Mouse (Mus musculus): ENCODE results near the gene Psmd13. TPM values are rescaled to one million over a fixed set of nuclear protein-coding genes. Genes with fewer than 3 reads are reported as not detected.

Gene Psmd13
- total and polyA plus RNA-seq, 3 experiments = 165 to 215 TPM; not detected in 1

- H3K36me3 ChIP-seq (ENCODE audit: control insufficient read depth in 1 of 2, insufficient read depth in 2 of 2, low read length in 2 of 2) = peaks cover 0 to 8% of the 10 kb centered on the region in 2 experiments; a peak in 2 of 4 replicates
- no peak overlapping the region for H3K9ac ChIP-seq (ENCODE audit: control insufficient read depth, low read depth, low read length, poor library complexity, severe bottlenecking)
- peaks cover 8 to 13% of the 10 kb centered on the region in 2 experiments for H3K4me1 ChIP-seq (ENCODE audit: control insufficient read depth in 1 of 2, insufficient read depth in 2 of 2, low read length in 2 of 2)
- H3K4me3 ChIP-seq (ENCODE audit: control insufficient read depth in 1 of 2, insufficient read depth in 1 of 2, low read depth in 2 of 2, low read length in 2 of 2) = no peak overlapping the region
- H3K27ac ChIP-seq (ENCODE audit: control insufficient read depth, low read depth, low read length) = no peak overlapping the region
- no peaks in the 10 kb centered on the region for H3K9me3 ChIP-seq (replicated peaks; ENCODE audit: insufficient read depth, low read length)
- no peak for TF ChIP-seq POLR2AphosphoS2 (IDR thresholded peaks at IDR 0.05; ENCODE audit: low read length)
- no peak for TF ChIP-seq ZKSCAN1 (IDR thresholded peaks at IDR 0.05; ENCODE audit: low read depth, low read length)
- TF ChIP-seq SMC3 (IDR thresholded peaks at IDR 0.05; ENCODE audit: low read depth, low read length) = no peak
- peaks cover 9 to 13% of the 10 kb centered on the region in 2 experiments for H3K27me3 ChIP-seq (ENCODE audit: control insufficient read depth in 1 of 2, insufficient read depth in 2 of 2, low read length in 2 of 2)
- DNase-seq (ENCODE audit: low read depth, low spot score) = no peak
- peaks cover 1% of the 10 kb centered on the region; the same call in 1 of the 2 replicates for H3K79me2 ChIP-seq (ENCODE audit: control insufficient read depth, insufficient read depth, low read length, poor library complexity)
Observed at GRCm38 (mm10) chr7:140939669-140940171, 58.0 kb downstream of the Psmd13 start.

- Histone ChIP-seq H3K79me2 (ENCODE audit: control insufficient read depth, insufficient read depth, low read length, poor library complexity) (peaks cover 1% of the 10 kb centered on the region; the same call in 1 of the 2 replicates), H3K4me1 (ENCODE audit: control insufficient read depth in 1 of 2, insufficient read depth in 2 of 2, low read length in 2 of 2) (peaks cover 8 to 14% of the 10 kb centered on the region in 2 experiments), H3K27ac (ENCODE audit: control insufficient read depth, low read depth, low read length) (peak within 1 kb of the TSS; percentile 94), H3K9me3 (replicated peaks; ENCODE audit: insufficient read depth, low read length) (no peaks in the 10 kb centered on the region), H3K36me3 (ENCODE audit: control insufficient read depth in 1 of 2, insufficient read depth in 2 of 2, low read length in 2 of 2) (peaks cover 0 to 10% of the 10 kb centered on the region in 2 experiments; a peak in 2 of 4 replicates), H3K4me3 (ENCODE audit: control insufficient read depth in 1 of 2, insufficient read depth in 1 of 2, low read depth in 2 of 2, low read length in 2 of 2) (peak within 1 kb of the TSS; percentile 70 to 75), H3K9ac (ENCODE audit: control insufficient read depth, low read depth, low read length, poor library complexity, severe bottlenecking) (peak within 1 kb of the TSS; percentile 91), H3K27me3 (ENCODE audit: control insufficient read depth in 1 of 2, insufficient read depth in 2 of 2, low read length in 2 of 2) (peaks cover 3 to 6% of the 10 kb centered on the region in 2 experiments)
- DNase-seq (ENCODE audit: low read depth, low spot score) = peak; percentile 95
- peak; percentile 61; the same call in 1 of the 2 replicates for TF ChIP-seq POLR2AphosphoS2 (IDR thresholded peaks at IDR 0.05; ENCODE audit: low read length)
- TF ChIP-seq POLR2AphosphoS5 (IDR thresholded peaks at IDR 0.05; ENCODE audit: borderline replicate concordance, low read depth, low read length) = no peak
- TF ChIP-seq TAL1 (IDR thresholded peaks at IDR 0.05; ENCODE audit: low read length) = no peak
- TF ChIP-seq E2F4 (IDR thresholded peaks at IDR 0.05; ENCODE audit: borderline replicate concordance, low read depth, low read length) = peak; percentile 74
- TF ChIP-seq ZC3H11A (IDR thresholded peaks at IDR 0.05; ENCODE audit: low read depth, low read length) = no peak
- TF ChIP-seq TBP (IDR thresholded peaks at IDR 0.05; ENCODE audit: low read depth, low read length) = peak; percentile 64
- TF ChIP-seq MAZ (IDR thresholded peaks at IDR 0.05; ENCODE audit: low read depth, low read length) = peak; percentile 78
- TF ChIP-seq GABPA (IDR thresholded peaks at IDR 0.05; ENCODE audit: low read depth, low read length) = no peak
- TF ChIP-seq BHLHE40 (IDR thresholded peaks at IDR 0.05; ENCODE audit: borderline replicate concordance, low read depth, low read length) = no peak
- TF ChIP-seq MEF2A (IDR thresholded peaks at IDR 0.05; ENCODE audit: extremely low read depth, insufficient replicate concordance, low read depth, low read length, poor library complexity, severe bottlenecking) = no peak
- TF ChIP-seq SIN3A (IDR thresholded peaks at IDR 0.05; ENCODE audit: low read length) = peak; percentile 92
- peak; percentile 78 to 96; a peak in 3 of 4 replicates for TF ChIP-seq POLR2A (IDR thresholded peaks at IDR 0.05; ENCODE audit: control insufficient read depth in 1 of 2, insufficient read depth in 1 of 2, low read depth in 1 of 2, low read length in 2 of 2, poor library complexity in 1 of 2)
- 0 out of 2 replicates have a peak, but pooled peaks have one; percentile 16 for TF ChIP-seq RCOR1 (IDR thresholded peaks at IDR 0.05; ENCODE audit: low read depth, low read length)
- TF ChIP-seq CHD2 (IDR thresholded peaks at IDR 0.05; ENCODE audit: low read length) = no peak
- TF ChIP-seq ELF1 (IDR thresholded peaks at IDR 0.05; ENCODE audit: low read depth, low read length) = peak; percentile 51; the same call in 1 of the 2 replicates
- peak; percentile 87 for TF ChIP-seq NELFE (IDR thresholded peaks at IDR 0.05; ENCODE audit: low read depth, low read length)
- no peak for TF ChIP-seq ZNF384 (IDR thresholded peaks at IDR 0.05; ENCODE audit: low read depth, low read length)
- TF ChIP-seq USF2 (IDR thresholded peaks at IDR 0.05; ENCODE audit: borderline replicate concordance in 1 of 2, insufficient read depth in 1 of 2, low read depth in 1 of 2, low read length in 2 of 2) = no peak
- TF ChIP-seq GATA1 (IDR thresholded peaks at IDR 0.05; ENCODE audit: low read depth, low read length) = no peak
- TF ChIP-seq JUND (IDR thresholded peaks at IDR 0.05; ENCODE audit: low read depth, low read length) = no peak
- peak; percentile 42; the same call in 1 of the 2 replicates for TF ChIP-seq TCF12 (IDR thresholded peaks at IDR 0.05; ENCODE audit: low read depth, low read length)
- peak; percentile 14; the same call in 1 of the 2 replicates for TF ChIP-seq RAD21 (IDR thresholded peaks at IDR 0.05; ENCODE audit: low read depth, low read length)
- peak; percentile 97 for TF ChIP-seq MYC (IDR thresholded peaks at IDR 0.05; ENCODE audit: low read depth, low read length)
- no peak for TF ChIP-seq CHD1 (IDR thresholded peaks at IDR 0.05; ENCODE audit: low read depth, low read length)
- TF ChIP-seq ETS1 (IDR thresholded peaks at IDR 0.05; ENCODE audit: low read depth, low read length) = 0 out of 2 replicates have a peak, but pooled peaks have one; percentile 6
- TF ChIP-seq ZKSCAN1 (IDR thresholded peaks at IDR 0.05; ENCODE audit: low read depth, low read length) = no peak
- no peak for TF ChIP-seq UBTF (IDR thresholded peaks at IDR 0.05; ENCODE audit: borderline replicate concordance, insufficient read depth, low read depth, low read length)
Observed at GRCm38 (mm10) chr7:140941222-140942051, 59.7 kb downstream of the Psmd13 start, which contains the start of gene Pgghg. TSS of gene Pgghg (plus strand) at chr7:140941391.
